Comparison of ENCODE assay signal across 11 mouse cellular contexts in genomic region chr12:116978201-116978600, GRCm38 (mm10).
DNase-seq lines count a peak whose midpoint lies in the region; ATAC-seq and TF ChIP-seq lines count a peak whose summit lies in the region.
"Had no signal": no experiment of that assay in that cellular context is flagged by ENCODE, and none has a peak within 500 bp of the region (broad histone marks: within the 10 kb centered on the region; RNA-seq: fewer than 3 reads in every experiment).

No protein-coding gene starts in this region.

- no peak overlapping the region for H3K27ac ChIP-seq in intestine, postnatal 0 days (ENCODE audit: low read depth, low read length)
- no peak overlapping the region for H3K27ac ChIP-seq in intestine, embryonic 15.5 days
- H3K27ac ChIP-seq: forebrain, embryonic 12.5 days; hindbrain, embryonic 15.5 days had no signal

- H3K4me2 ChIP-seq in intestine, postnatal 0 days (replicated peaks; ENCODE audit: low read depth): no peak overlapping the region
- no peak overlapping the region for H3K4me2 ChIP-seq in intestine, embryonic 15.5 days (replicated peaks)
- H3K4me2 ChIP-seq: forebrain, embryonic 12.5 days; hindbrain, embryonic 15.5 days had no signal

- no peaks in the 10 kb centered on the region for H3K36me3 ChIP-seq in intestine, postnatal 0 days (ENCODE audit: control insufficient read depth, insufficient read depth)
- H3K36me3 ChIP-seq in intestine, embryonic 15.5 days: no peaks in the 10 kb centered on the region
- H3K36me3 ChIP-seq: forebrain, embryonic 12.5 days; hindbrain, embryonic 15.5 days had no signal

- H3K9me3 ChIP-seq in intestine, postnatal 0 days (ENCODE audit: control insufficient read depth): no peaks in the 10 kb centered on the region
- no peaks in the 10 kb centered on the region for H3K9me3 ChIP-seq in intestine, embryonic 15.5 days
- H3K9me3 ChIP-seq: forebrain, embryonic 12.5 days; hindbrain, embryonic 15.5 days had no signal

- no peaks in the 10 kb centered on the region for H3K27me3 ChIP-seq in intestine, postnatal 0 days (replicated peaks; ENCODE audit: control insufficient read depth, insufficient read depth, low read length)
- H3K27me3 ChIP-seq in intestine, embryonic 15.5 days (replicated peaks): no peaks in the 10 kb centered on the region
- H3K27me3 ChIP-seq: forebrain, embryonic 12.5 days; hindbrain, embryonic 15.5 days had no signal

- H3K4me3 ChIP-seq in intestine, postnatal 0 days (ENCODE audit: low read depth, low read length): no peak overlapping the region
- H3K4me3 ChIP-seq in intestine, embryonic 15.5 days (replicated peaks): no peak overlapping the region
- H3K4me3 ChIP-seq: forebrain, embryonic 12.5 days; hindbrain, embryonic 15.5 days had no signal

- no peaks in the 10 kb centered on the region for H3K4me1 ChIP-seq in intestine, postnatal 0 days (replicated peaks; ENCODE audit: control insufficient read depth, insufficient read depth, low read length)
- H3K4me1 ChIP-seq in intestine, embryonic 15.5 days (replicated peaks): no peaks in the 10 kb centered on the region
- H3K4me1 ChIP-seq: forebrain, embryonic 12.5 days; hindbrain, embryonic 15.5 days had no signal

- no peak for ATAC-seq in intestine, postnatal 0 days
- ATAC-seq in intestine, embryonic 15.5 days: no peak

- 86% methylated on average over 6 of the region's 6 CpGs for WGBS in intestine, postnatal 0 days
- WGBS in intestine, embryonic 15.5 days: 86% methylated on average over 6 of the region's 6 CpGs

- DNase-seq in right cerebral cortex, adult 18-20 months: peak; percentile 11
- no peak for DNase-seq in right cerebral cortex, postnatal 14 days
- peak; percentile 41 for DNase-seq in adrenal gland, postnatal 14 days
- peak; percentile 8 for DNase-seq in lung, postnatal 25 days (ENCODE audit: low spot score)
- no peak for DNase-seq in cerebellum, adult 11-12 months
- no peak for DNase-seq in left cerebral cortex, adult 8-10 months (ENCODE audit: low spot score in 2 of 2)
- DNase-seq: embryo, embryonic 11 days had no signal

- H3K9ac ChIP-seq in intestine, postnatal 0 days (ENCODE audit: low read depth, low read length): no peak overlapping the region
- H3K9ac ChIP-seq in intestine, embryonic 15.5 days: no peak overlapping the region
- H3K9ac ChIP-seq: forebrain, embryonic 12.5 days; hindbrain, embryonic 15.5 days had no signal

- peak; percentile 39 for TF ChIP-seq CTCF in intestine, postnatal 0 days (IDR thresholded peaks at IDR 0.05; ENCODE audit: low read depth)

Comparison
In these comparisons a context has a peak if more than half of its experiments do, and no peak if none do; other contexts are left out.
1. DNase-seq: peak in right cerebral cortex, adult 18-20 months (single experiment), adrenal gland, postnatal 14 days (single experiment) and lung, postnatal 25 days (single experiment); none in right cerebral cortex, postnatal 14 days (single experiment), cerebellum, adult 11-12 months (single experiment) and left cerebral cortex, adult 8-10 months (0 of 2).